ENCODE assay signal across 8 mouse cellular contexts in genomic region chr2:102901828-102902223, GRCm38 (mm10). TPM values are rescaled to one million over a fixed set of nuclear protein-coding genes. Genes with fewer than 3 reads are reported as not detected.
DNase-seq lines count a peak whose midpoint lies in the region; ATAC-seq and TF ChIP-seq lines count a peak whose summit lies in the region.

No protein-coding gene starts in this region.

- no peak overlapping the region; the same call in 1 of the 2 replicates for H3K4me3 ChIP-seq in heart, adult 2 months
- H3K4me3 ChIP-seq in CH12.LX (replicated peaks in 1 of 3; ENCODE audit: low read depth in 2 of 3, low read length in 2 of 3, poor library complexity in 1 of 3): peak overlapping the region in 2 of 3 experiments; percentile 65 to 83
- H3K4me3 ChIP-seq in forebrain, postnatal 0 days (ENCODE audit: low read depth, low read length): no peak overlapping the region; the same call in 1 of the 2 replicates
- peak overlapping the region; percentile 66 for H3K4me3 ChIP-seq in liver, embryonic 16.5 days (ENCODE audit: low read depth, low read length)

- TF ChIP-seq EP300 in heart, adult 2 months (IDR thresholded peaks at IDR 0.05; ENCODE audit: insufficient read depth, low read depth, low read length): no peak
- no peak for TF ChIP-seq EP300 in CH12.LX (IDR thresholded peaks at IDR 0.05; ENCODE audit: low read length)

- no peak overlapping the region for H3K9ac ChIP-seq in heart, adult 2 months (ENCODE audit: low read depth, low read length)
- peak overlapping the region; percentile 80 for H3K9ac ChIP-seq in CH12.LX (ENCODE audit: insufficient read depth, low read depth)
- H3K9ac ChIP-seq in forebrain, postnatal 0 days: no peak overlapping the region
- H3K9ac ChIP-seq in liver, embryonic 16.5 days (ENCODE audit: low read depth, low read length): peak overlapping the region; percentile 58

- H3K4me1 ChIP-seq in heart, adult 2 months (ENCODE audit: control insufficient read depth, insufficient read depth, low read length): no peaks in the 10 kb centered on the region; the same call in none of the 2 replicates
- peaks cover 8 to 33% of the 10 kb centered on the region in 2 experiments for H3K4me1 ChIP-seq in CH12.LX (ENCODE audit: control insufficient read depth in 1 of 2, insufficient read depth in 2 of 2)
- 0 out of 2 replicates have a peak, but pooled peaks cover 5% of the 10 kb centered on the region for H3K4me1 ChIP-seq in forebrain, postnatal 0 days (ENCODE audit: insufficient read depth)
- peaks cover 22% of the 10 kb centered on the region for H3K4me1 ChIP-seq in liver, embryonic 16.5 days (ENCODE audit: control insufficient read depth, low read depth, low read length)

- no peak for TF ChIP-seq POLR2A in heart, adult 2 months (IDR thresholded peaks at IDR 0.05; ENCODE audit: insufficient read depth, low read depth, low read length)
- no peak for TF ChIP-seq POLR2A in CH12.LX (IDR thresholded peaks at IDR 0.05; ENCODE audit: low read depth, low read length)

- H3K79me2 ChIP-seq in heart, adult 2 months (replicated peaks; ENCODE audit: control insufficient read depth, insufficient read depth, low read length): 0 out of 2 replicates have a peak, but pooled peaks cover 1% of the 10 kb centered on the region
- H3K79me2 ChIP-seq in CH12.LX (replicated peaks; ENCODE audit: control insufficient read depth, extremely low read depth, insufficient read depth, poor library complexity, severe bottlenecking): peaks cover 39% of the 10 kb centered on the region

- intact Hi-C loops in heart, adult 2 months (cut with DNase I): loop anchor here (5.0 kb wide), 1 partner anchor 35 kb away; no protein-coding TSS in a partner anchor

- no peak for TF ChIP-seq RAD21 in CH12.LX (IDR thresholded peaks at IDR 0.05; ENCODE audit: low read depth, low read length)

- in situ Hi-C loops in CH12.LX (cut with MboI; ENCODE audit: low pct_ligation_motif_present, low pct_unique_long_range_greater_than_20kb, low sequenced_read_pairs): no loop called here

- ATAC-seq in forebrain, postnatal 0 days: no peak
- ATAC-seq in liver, embryonic 16.5 days (ENCODE audit: low read depth): no peak
- ATAC-seq in megakaryocyte-erythroid progenitor cell, adult 5-6 weeks (replicated peaks; ENCODE audit: low FRiP score, low TSS enrichment, poor library complexity, severe bottlenecking): no peak

- dilution Hi-C loops in CH12.LX (cut with MboI; ENCODE audit: extremely low pct_ligation_motif_present, extremely low pct_unique_long_range_greater_than_20kb, low sequenced_read_pairs): no loop called here

- 18% methylated on average over 3 of the region's 3 CpGs for WGBS in heart, adult 2 months
- 25% methylated on average over 3 of the region's 3 CpGs for WGBS in forebrain, postnatal 0 days
- WGBS in liver, embryonic 16.5 days (ENCODE audit: insufficient replicate concordance): 36% methylated on average over 3 of the region's 3 CpGs

- no peaks in the 10 kb centered on the region for H3K36me3 ChIP-seq in heart, adult 2 months (ENCODE audit: control insufficient read depth, insufficient read depth, low read length)
- peaks cover 0 to 6% of the 10 kb centered on the region in 2 experiments for H3K36me3 ChIP-seq in CH12.LX (replicated peaks in 1 of 2; ENCODE audit: control insufficient read depth in 1 of 2, insufficient read depth in 1 of 2, low read length in 1 of 2)
- H3K36me3 ChIP-seq in forebrain, postnatal 0 days (ENCODE audit: insufficient read depth): no peaks in the 10 kb centered on the region
- no peaks in the 10 kb centered on the region for H3K36me3 ChIP-seq in liver, embryonic 16.5 days (ENCODE audit: control insufficient read depth, insufficient read depth)

- no peak for TF ChIP-seq CTCF in heart, adult 2 months (IDR thresholded peaks at IDR 0.05)
- no peak for TF ChIP-seq CTCF in CH12.LX (conservative IDR thresholded peaks at IDR 0.05 in 1 of 2, IDR thresholded peaks at IDR 0.05 in 1 of 2; ENCODE audit: low read depth in 2 of 2, low read length in 2 of 2)
- no peak for TF ChIP-seq CTCF in forebrain, postnatal 0 days (IDR thresholded peaks at IDR 0.05; ENCODE audit: low read depth)

- peak overlapping the region; percentile 77; the same call in 1 of the 2 replicates for H3K27ac ChIP-seq in heart, adult 2 months
- no peak overlapping the region for H3K27ac ChIP-seq in CH12.LX (ENCODE audit: insufficient read depth, low read depth)
- H3K27ac ChIP-seq in forebrain, postnatal 0 days (ENCODE audit: low read depth, low read length): no peak overlapping the region
- peak overlapping the region; percentile 61; the same call in 1 of the 2 replicates for H3K27ac ChIP-seq in liver, embryonic 16.5 days (ENCODE audit: low read length)

- H3K27me3 ChIP-seq in heart, adult 2 months (ENCODE audit: control insufficient read depth, insufficient read depth, low read length): no peaks in the 10 kb centered on the region
- no peaks in the 10 kb centered on the region for H3K27me3 ChIP-seq in CH12.LX (replicated peaks)
- H3K27me3 ChIP-seq in forebrain, postnatal 0 days (ENCODE audit: insufficient read depth, low read length): no peaks in the 10 kb centered on the region
- H3K27me3 ChIP-seq in liver, embryonic 16.5 days (ENCODE audit: control insufficient read depth, insufficient read depth, low read depth, low read length): no peaks in the 10 kb centered on the region

- H3K4me2 ChIP-seq in CH12.LX (ENCODE audit: insufficient read depth, low read depth, poor library complexity, severe bottlenecking): peak overlapping the region; percentile 67
- peak overlapping the region; percentile 53 for H3K4me2 ChIP-seq in forebrain, postnatal 0 days (ENCODE audit: low read depth)
- peak overlapping the region; percentile 85 for H3K4me2 ChIP-seq in liver, embryonic 16.5 days (ENCODE audit: low read depth, low read length)

- DNase-seq in heart, adult 2 months: no peak
- no peak for DNase-seq in heart, adult 18-20 months
- DNase-seq in CH12.LX (ENCODE audit: extremely low read depth): no peak
- DNase-seq in forebrain, postnatal 0 days: no peak
- no peak for DNase-seq in right cerebral cortex, postnatal 25 days
- DNase-seq in spleen, postnatal 14 days (ENCODE audit: low spot score in 2 of 2): no peak

- H3K9me3 ChIP-seq in CH12.LX (replicated peaks; ENCODE audit: low read length): no peaks in the 10 kb centered on the region
- H3K9me3 ChIP-seq in forebrain, postnatal 0 days (ENCODE audit: low read length): no peaks in the 10 kb centered on the region
- no peaks in the 10 kb centered on the region for H3K9me3 ChIP-seq in liver, embryonic 16.5 days (replicated peaks; ENCODE audit: control insufficient read depth, low read length)

TF ChIP-seq in CH12.LX, 34 proteins besides CTCF, POLR2A, EP300 and RAD21:
- TF ChIP-seq MAX (IDR thresholded peaks at IDR 0.05; ENCODE audit: low read length) (no peak), MYC (IDR thresholded peaks at IDR 0.05; ENCODE audit: low read depth, low read length) (no peak), GABPA (IDR thresholded peaks at IDR 0.05; ENCODE audit: insufficient replicate concordance, low read depth, low read length) (no peak), ZMIZ1 (IDR thresholded peaks at IDR 0.05; ENCODE audit: low read depth, low read length) (no peak), JUND (conservative IDR thresholded peaks at IDR 0.05; ENCODE audit: low read depth, low read length) (no peak)

RNA-seq across cellular contexts. Expression of gene Cd44, which starts 0.4 kb away (rescaled TPM):
- 10 to 100 TPM in 1 of 2 experiments, 1 to 10 TPM in 1; 8.4 to 10.8 TPM for total RNA-seq in heart, adult 2 months (2021)
- 9.1 and 10.4 TPM in 2 replicates for polyA plus RNA-seq in heart, adult 2 months (2012; rRNA removed)
- 1 to 10 TPM; 8.9 to 9.8 TPM for total RNA-seq in heart, adult 18-20 months (2021)
- total RNA-seq in CH12.LX (2012; rRNA removed) (122 and 153 TPM in 2 replicates), CH12.LX (2014; rRNA removed) (93.3 and 112 TPM in 2 replicates)
- polyA plus RNA-seq in CH12.LX (2012; ENCODE audit: insufficient read length, low read depth): 95.3 and 102 TPM in 2 replicates
- total RNA-seq in forebrain, postnatal 0 days (2014; rRNA removed): 4.5 and 7.8 TPM in 2 replicates
- polyA plus RNA-seq in forebrain, postnatal 0 days (2015; fragmentation: Nextera tagmentation; extraction: Ambion mirVana): 3.0 and 3.6 TPM in 2 replicates
- 14.5 and 15.8 TPM in 2 replicates for polyA plus RNA-seq in liver, embryonic 16.5 days (2015; fragmentation: Nextera tagmentation; extraction: Ambion mirVana)
- total RNA-seq in megakaryocyte-erythroid progenitor cell, adult 5-6 weeks (2014; fragmentation: Nextera tagmentation): 111 and 112 TPM in 2 replicates
- total RNA-seq in megakaryocyte-erythroid progenitor cell, adult 5-6 weeks (2017): 124 and 143 TPM in 2 replicates

Comparison
In these comparisons a context has a peak if more than half of its experiments do, and no peak if none do; other contexts are left out.
1. H3K27ac ChIP-seq: peak in heart, adult 2 months (single experiment) and liver, embryonic 16.5 days (single experiment); none in CH12.LX (single experiment) and forebrain, postnatal 0 days (single experiment).
2. H3K4me3 ChIP-seq: peak in CH12.LX (2 of 3) and liver, embryonic 16.5 days (single experiment); none in heart, adult 2 months (single experiment) and forebrain, postnatal 0 days (single experiment).
3. H3K9ac ChIP-seq: peak in CH12.LX (single experiment) and liver, embryonic 16.5 days (single experiment); none in heart, adult 2 months (single experiment) and forebrain, postnatal 0 days (single experiment).
4. RNA of gene Cd44, which starts 0.4 kb away (total RNA-seq): 93.3 to 153 TPM in CH12.LX and 111 to 143 TPM in megakaryocyte-erythroid progenitor cell, adult 5-6 weeks; 8.4 to 10.8 TPM in heart, adult 2 months, 8.9 to 9.8 TPM in heart, adult 18-20 months and 4.5 to 7.8 TPM in forebrain, postnatal 0 days; every median in the first group is over 4 times any median in the second.
5. Peak in every context shown above with its lines, with median percentiles within 50 percentile points of each other: H3K4me2 ChIP-seq.